Mouse (Mus musculus): ENCODE measurements around the gene Rapgef5.

Rapgef5 gene

DNA sequence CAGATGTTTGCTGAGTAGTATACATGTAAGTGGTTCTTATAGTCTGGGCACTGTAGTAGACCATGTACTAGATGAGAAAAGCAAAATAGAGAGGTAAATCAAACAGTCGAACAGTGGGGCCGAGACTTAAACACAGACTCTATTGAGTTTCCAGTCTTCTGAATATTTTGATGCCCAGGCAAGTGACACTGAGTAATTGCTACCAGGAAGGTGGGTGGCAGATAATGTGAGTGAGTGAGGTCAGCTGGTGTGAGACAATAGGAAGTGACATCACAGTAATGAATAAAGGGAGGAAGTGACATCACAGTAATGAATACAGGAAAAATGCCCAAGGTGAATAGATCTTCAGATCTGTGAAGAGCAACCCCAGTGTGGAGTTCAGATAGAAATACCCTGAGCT is at the start of gene Rapgef5:
TSS of gene Rapgef5 (plus strand) at position 301 of the 400 bp plus-strand sequence.
- in situ Hi-C loops (cut with MseI, MboI), result no loop called here

DNA sequence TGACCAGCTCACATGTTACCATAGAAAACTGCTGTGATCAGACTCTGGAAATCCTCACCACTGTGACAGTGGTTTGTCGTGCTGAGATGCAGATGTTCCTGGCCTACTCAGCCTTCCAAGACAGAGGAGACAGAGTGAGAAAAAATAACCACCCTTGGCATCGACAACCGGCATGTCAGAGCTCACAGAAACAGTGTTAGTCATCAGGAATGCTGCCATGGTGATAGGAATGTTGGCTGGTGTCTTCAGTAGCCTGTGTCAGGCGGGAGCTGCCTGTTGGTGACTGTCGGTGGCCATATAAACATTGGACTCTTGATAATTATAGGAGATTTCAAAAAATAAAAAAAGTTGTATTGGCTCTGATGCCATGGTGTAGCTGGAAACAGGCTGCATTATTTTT is 48.0 kb upstream of the Rapgef5 start:
- in situ Hi-C loops (cut with MseI, MboI), result no loop called here

- in situ Hi-C loops (cut with MseI, MboI), result no loop called here
These were observed 37.3 kb upstream of the Rapgef5 start for GRCm38 (mm10) chr12:117479014-117479413.

- in situ Hi-C loops (cut with MseI, MboI), result no loop called here
These were observed 36.6 kb upstream of the Rapgef5 start for GRCm38 (mm10) chr12:117479680-117480079.

DNA sequence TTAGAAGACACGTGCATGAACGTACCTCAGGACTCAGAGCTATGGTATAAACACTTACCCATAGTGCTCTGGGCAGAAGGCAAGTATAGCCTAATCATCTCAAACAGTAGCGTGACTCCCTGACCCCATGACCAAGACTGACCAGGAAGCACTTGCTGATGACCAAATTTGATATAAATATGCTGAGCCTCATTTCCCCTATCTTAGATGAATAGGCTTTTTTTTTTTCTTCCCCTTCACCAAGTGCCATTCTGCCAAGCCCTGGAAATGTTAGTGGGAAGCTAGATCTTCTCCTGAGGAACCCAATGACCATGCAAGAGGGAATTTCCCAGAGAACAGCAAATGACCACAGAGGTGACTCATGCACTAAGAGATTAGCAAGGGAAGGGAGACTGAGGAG is 35.3 kb upstream of the Rapgef5 start:
- in situ Hi-C loops (cut with MseI, MboI), result no loop called here

DNA sequence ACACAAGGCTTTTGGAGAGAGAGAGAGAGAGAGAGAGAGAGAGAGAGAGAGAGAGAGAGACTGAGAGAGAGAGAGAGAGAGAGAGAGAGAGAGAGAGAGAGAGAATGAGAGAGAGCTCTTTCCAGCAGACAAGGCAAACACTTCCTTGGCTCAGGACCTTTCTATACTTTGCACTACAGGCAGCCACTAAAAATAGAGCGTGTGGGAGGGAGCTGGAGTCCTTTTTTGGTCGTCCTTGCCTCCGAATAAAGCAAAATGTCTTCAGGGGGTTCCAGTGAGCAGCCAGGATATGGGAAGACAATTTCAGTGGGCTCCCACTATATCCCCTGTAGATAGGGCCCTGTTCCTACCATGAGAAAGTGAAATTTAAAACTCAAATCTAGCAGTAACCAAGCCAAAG is 33.6 kb upstream of the Rapgef5 start:
- in situ Hi-C loops (cut with MseI, MboI), result no loop called here

DNA sequence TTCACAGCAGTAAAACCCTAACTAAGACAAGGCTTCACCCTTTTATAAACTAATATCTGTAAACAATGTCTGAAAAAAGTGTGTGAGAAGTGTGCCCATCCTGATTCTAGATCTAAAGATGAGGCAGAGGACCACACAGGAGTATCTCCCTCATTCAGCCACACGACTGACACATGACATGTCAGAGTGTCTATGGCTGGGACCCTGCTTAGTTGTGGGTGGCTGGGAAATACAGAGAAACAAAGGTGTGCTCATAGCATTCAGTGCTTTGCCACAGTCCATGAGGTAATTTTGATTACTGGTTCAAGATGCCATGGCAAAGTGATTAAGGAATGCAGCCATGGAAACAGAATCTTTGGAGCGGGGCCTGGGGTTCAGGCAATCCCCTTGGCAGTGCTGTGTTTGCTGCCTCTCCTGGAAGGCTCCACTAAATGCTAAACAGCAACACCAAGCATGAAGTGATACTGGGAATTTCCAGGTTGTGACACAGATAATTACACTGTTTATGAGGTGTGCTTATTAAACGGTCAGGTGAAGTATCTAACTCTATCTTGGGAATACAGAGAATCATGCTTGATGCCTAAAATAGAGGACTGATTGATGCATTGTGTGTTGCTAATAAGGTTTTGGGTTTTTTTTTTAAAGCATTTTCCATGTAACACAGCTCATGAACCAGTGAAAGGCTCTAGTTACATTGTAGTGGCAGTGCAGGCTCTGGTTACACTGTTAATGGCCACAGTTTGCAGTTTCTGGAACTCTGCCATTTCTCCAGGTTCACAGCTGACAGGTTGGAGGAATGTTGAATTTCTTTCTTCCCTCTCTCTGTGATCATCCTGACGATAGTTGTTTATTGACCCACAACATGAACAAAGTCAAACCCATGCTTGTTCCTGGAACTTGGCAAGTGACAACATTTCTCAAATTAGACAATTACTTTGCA is 29.9 kb upstream of the Rapgef5 start:
- in situ Hi-C loops (cut with MseI, MboI), result no loop called here

- in situ Hi-C loops (cut with MseI, MboI), result no loop called here
These were observed 19.6 kb upstream of the Rapgef5 start for GRCm38 (mm10) chr12:117496501-117497176.

GRCm38 (mm10) chr12:117497361-117497760 is 18.9 kb upstream of the Rapgef5 start:
- in situ Hi-C loops (cut with MseI, MboI), result no loop called here

GRCm38 (mm10) chr12:117499242-117499641 is 17.0 kb upstream of the Rapgef5 start:
- in situ Hi-C loops (cut with MseI, MboI), result no loop called here

DNA sequence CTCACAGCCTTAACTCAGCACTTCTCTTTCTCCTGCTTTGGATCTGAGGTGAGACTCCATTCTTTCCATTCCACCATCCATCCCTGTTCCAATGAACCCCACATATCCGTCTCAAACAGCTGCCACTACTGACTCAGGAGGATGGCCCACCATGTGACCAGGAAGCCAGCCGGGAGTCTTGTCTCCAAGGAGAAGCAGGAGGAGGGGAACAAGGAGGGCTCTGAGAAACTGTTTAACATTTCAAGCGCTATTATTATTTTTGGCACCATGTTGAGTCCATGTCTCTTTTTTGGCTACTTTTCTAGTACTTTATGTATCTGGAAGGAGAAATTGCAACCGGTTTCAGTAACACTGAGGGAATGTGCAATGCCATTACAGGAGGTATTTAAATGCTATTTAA is 15.1 kb upstream of the Rapgef5 start:
- in situ Hi-C loops (cut with MseI, MboI), result no loop called here

GRCm38 (mm10) chr12:117502834-117503233 is 13.4 kb upstream of the Rapgef5 start:
- in situ Hi-C loops (cut with MseI, MboI), result no loop called here

DNA sequence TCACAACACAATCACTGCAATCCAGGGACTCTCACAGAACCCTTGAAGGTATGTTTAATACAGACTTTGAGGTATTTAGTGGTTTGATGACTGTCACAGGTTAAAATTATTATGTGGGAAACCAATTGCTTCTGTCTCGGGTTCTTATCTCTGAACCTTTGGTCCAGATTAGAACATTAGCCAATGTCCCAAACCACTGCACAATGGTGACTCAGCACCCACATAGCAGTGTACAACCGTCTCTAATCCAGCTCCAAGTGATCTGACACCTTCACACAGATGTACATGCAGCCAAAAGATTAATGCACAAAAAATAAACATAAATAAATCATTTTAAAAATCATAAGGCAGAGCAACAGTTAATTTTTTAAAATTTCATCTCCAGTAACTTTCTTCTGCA is 11.1 kb upstream of the Rapgef5 start:
- in situ Hi-C loops (cut with MseI, MboI), result no loop called here

DNA sequence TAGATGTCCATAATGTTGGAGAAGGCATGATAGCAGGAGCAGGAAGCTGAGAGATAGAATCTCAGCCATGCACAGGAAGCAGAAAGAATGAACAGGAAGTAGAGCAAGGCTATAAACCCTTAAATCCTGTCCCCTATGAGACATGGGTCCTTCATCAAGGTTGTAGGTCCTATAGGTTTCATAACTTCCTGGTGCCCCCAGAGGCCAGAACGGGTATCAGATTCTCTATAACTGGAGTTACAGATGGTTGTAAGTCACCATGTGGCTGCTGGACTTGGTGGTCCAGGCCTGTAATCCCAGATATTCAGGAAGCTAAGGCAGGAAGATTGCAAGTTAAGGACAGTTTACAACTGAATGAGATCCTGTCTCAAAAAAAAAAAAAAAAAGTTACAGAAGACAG is 8.5 kb upstream of the Rapgef5 start:
- in situ Hi-C loops (cut with MseI, MboI), result no loop called here

GRCm38 (mm10) chr12:117509919-117510318 is 6.4 kb upstream of the Rapgef5 start:
- in situ Hi-C loops (cut with MseI, MboI), result no loop called here

GRCm38 (mm10) chr12:117512468-117512867 is 3.8 kb upstream of the Rapgef5 start:
- in situ Hi-C loops (cut with MseI, MboI), result no loop called here

DNA sequence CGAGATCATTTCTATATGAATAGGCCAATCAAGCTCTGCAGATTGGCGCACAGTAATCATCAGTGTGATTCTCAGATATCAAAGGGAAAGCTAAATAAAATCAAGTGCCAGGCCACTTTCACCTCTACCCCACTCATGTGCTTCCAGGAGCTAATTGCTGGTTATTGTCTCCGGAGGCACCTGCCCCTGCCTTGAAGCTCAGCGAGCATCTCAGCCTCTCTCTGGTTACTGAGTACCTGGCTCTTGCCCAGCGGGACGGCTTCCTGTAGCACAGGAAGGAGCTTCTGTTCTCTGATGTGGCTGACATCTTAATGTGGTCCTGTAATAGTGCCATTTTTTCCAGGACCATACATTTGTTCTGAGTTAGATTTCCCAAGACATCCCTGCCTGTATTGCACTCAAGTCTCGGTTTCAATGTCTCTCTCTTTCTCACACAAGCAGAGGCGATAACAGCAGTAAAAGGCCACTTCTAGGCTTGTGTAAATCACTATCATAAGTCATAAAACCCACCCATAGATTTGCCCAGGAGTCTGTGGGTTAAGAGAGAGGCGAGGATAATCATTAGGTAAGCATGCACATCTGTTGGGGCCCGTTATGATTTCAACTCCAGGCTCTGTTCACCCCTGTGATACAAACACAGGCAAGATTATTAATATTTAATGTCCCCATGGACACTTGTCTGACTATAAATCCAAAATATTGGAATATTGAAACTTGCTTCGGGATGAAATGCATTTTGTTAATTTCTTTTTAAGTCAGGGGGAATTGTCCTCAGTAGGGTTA is 2.9 kb upstream of the Rapgef5 start:
- in situ Hi-C loops (cut with MseI, MboI), result no loop called here

DNA sequence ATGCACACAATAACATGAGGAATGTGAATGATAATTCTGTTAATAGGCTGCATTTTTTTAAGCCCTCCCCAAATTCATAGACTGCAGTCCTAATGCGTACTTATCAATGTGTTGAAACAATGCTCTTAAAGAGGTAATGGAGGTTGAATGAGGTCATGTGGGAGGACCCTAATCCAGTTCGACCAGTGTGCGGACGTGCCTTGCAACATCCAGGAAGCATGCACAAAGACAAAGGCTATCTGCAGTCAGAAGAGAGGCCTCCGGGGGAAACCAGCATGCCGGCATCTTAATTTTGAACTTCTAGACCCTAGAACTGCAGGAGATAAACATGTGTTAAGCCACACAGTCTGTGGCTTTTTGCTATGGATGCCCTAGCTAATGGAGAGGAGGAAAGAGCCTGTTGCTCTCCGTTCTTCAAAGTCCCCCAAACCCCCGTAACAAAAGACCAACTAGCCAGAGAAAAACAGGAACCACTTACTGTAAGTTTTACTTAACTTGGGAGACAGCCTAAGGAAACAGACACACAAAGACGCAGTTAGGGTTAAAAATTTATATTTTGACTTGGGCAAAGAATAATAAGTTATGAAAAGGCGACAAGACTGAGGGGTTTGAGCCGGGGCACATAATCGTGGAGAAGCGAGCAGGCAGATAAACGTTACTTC is 1.1 kb downstream of the Rapgef5 start:
- in situ Hi-C loops (cut with MseI, MboI), result no loop called here

DNA sequence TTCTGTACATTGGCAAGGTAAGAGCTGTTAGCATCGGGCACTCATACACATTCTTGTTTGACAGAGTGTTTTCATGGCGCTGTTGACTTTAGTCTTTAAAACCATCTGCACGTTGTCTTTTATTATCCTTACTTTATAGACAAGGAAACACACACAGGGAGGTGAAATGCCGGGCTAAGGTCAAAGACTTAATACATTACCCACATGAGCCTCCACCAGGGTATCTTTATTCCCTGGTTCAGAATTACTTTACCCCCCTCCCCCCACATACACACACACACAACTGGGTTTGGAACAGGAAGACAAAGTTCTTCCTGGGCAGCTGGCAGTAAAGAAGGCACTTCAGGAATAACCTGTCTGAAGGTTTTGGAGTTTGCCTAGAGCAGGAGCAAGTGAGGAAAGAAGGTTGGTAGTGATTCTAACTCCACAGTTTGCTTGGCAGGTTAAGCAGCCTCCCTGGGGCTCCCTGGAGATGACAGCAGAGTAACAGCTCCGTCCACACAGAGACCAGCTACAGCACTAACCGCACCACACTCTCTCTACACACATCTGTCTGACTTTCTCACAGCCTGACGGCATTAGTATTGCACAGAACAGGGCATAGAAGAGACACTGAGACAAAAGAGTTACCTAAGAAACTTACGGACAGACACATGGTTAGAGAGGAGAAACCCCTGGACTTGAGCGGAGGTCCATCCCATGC is 8.2 kb downstream of the Rapgef5 start:
- in situ Hi-C loops (cut with MseI, MboI), result no loop called here

- in situ Hi-C loops (cut with MseI, MboI), result no loop called here
These were observed 11.6 kb downstream of the Rapgef5 start for GRCm38 (mm10) chr12:117527889-117528288.
